ENCODE assay signal across 13 mouse cellular contexts in the genomic region with DNA sequence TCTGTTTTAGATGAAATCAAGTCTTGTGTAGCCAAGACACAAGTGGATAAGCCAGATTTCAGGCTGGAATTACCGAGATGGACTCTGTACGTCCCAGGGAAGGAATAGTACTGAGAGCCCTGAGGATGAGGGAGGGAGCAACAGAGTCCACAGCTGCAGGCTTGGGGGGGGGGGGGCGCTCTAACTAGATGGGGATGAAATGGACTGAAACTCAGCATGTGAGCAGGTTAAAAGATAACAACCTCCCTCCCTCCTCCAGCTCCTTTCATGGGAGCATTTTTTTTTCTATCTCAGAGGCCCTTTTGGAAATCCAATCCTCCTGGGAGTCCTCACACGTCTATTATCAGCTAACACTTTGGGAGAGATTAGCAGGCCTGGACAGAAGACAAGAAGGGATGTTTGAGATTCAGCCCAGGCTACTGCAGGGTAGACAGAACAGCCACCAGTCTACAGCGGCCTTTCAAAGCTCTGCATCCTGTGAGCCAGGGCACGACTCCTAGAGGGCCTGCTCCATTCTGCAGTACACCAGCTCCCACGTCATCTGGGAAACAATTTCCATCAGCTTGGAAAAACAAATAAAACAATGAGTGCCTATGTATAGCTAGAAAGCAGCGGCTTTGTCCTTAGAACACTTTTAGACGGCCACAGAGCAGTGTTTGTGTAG. TPM values are rescaled to one million over a fixed set of nuclear protein-coding genes. Genes with fewer than 3 reads are reported as not detected.
DNase-seq lines count a peak whose midpoint lies in the region; ATAC-seq and TF ChIP-seq lines count a peak whose summit lies in the region.
"Had no signal": no experiment of that assay in that cellular context is flagged by ENCODE, and none has a peak within 500 bp of the region (broad histone marks: within the 10 kb centered on the region; RNA-seq: fewer than 3 reads in every experiment).

No protein-coding gene starts in this region.

- TF ChIP-seq CTCF in hindbrain, postnatal 0 days (IDR thresholded peaks at IDR 0.05; ENCODE audit: low read depth): no peak
- TF ChIP-seq CTCF in lung, embryonic 14.5 days (IDR thresholded peaks at IDR 0.05; ENCODE audit: low read depth): no peak

- peaks cover 32% of the 10 kb centered on the region for H3K4me1 ChIP-seq in forebrain, embryonic 14.5 days (ENCODE audit: control insufficient read depth, insufficient read depth, low read length)
- peaks cover 32% of the 10 kb centered on the region for H3K4me1 ChIP-seq in forebrain, embryonic 15.5 days
- H3K4me1 ChIP-seq in hindbrain, embryonic 12.5 days: peaks cover 48% of the 10 kb centered on the region
- peaks cover 30% of the 10 kb centered on the region for H3K4me1 ChIP-seq in hindbrain, postnatal 0 days (ENCODE audit: insufficient read depth, low read length)
- peaks cover 33% of the 10 kb centered on the region for H3K4me1 ChIP-seq in lung, embryonic 14.5 days (ENCODE audit: insufficient read depth)

- no peaks in the 10 kb centered on the region for H3K9me3 ChIP-seq in forebrain, embryonic 14.5 days (replicated peaks; ENCODE audit: control insufficient read depth, low read length)
- no peaks in the 10 kb centered on the region for H3K9me3 ChIP-seq in forebrain, embryonic 15.5 days
- H3K9me3 ChIP-seq in hindbrain, embryonic 12.5 days (replicated peaks): no peaks in the 10 kb centered on the region
- H3K9me3 ChIP-seq in hindbrain, postnatal 0 days (ENCODE audit: low read length): no peaks in the 10 kb centered on the region
- H3K9me3 ChIP-seq in lung, embryonic 14.5 days (ENCODE audit: low read depth, low read length): no peaks in the 10 kb centered on the region
- H3K9me3 ChIP-seq: liver, embryonic 12.5 days had no signal

- H3K9ac ChIP-seq in forebrain, embryonic 14.5 days (ENCODE audit: low read length): no peak overlapping the region
- no peak overlapping the region for H3K9ac ChIP-seq in forebrain, embryonic 15.5 days (replicated peaks)
- H3K9ac ChIP-seq in hindbrain, embryonic 12.5 days: no peak overlapping the region
- H3K9ac ChIP-seq in hindbrain, postnatal 0 days (replicated peaks; ENCODE audit: low read length): no peak overlapping the region
- no peak overlapping the region for H3K9ac ChIP-seq in lung, embryonic 14.5 days
- H3K9ac ChIP-seq: liver, embryonic 12.5 days had no signal

- no peak overlapping the region for H3K4me3 ChIP-seq in forebrain, embryonic 14.5 days (ENCODE audit: low read depth, low read length)
- no peak overlapping the region for H3K4me3 ChIP-seq in forebrain, embryonic 15.5 days
- no peak overlapping the region for H3K4me3 ChIP-seq in hindbrain, embryonic 12.5 days
- no peak overlapping the region for H3K4me3 ChIP-seq in hindbrain, postnatal 0 days (ENCODE audit: low read length)
- H3K4me3 ChIP-seq in lung, embryonic 14.5 days (ENCODE audit: low read depth, low read length): no peak overlapping the region
- H3K4me3 ChIP-seq: liver, embryonic 12.5 days had no signal

- peak; percentile 30 for DNase-seq in forebrain, embryonic 14.5 days (ENCODE audit: low spot score)
- no peak for DNase-seq in hindbrain, postnatal 0 days (ENCODE audit: low spot score)
- peak; percentile 55 for DNase-seq in lung, embryonic 14.5 days
- DNase-seq in lung, postnatal 14 days: no peak
- DNase-seq in telencephalon, adult 2 months (ENCODE audit: low read depth, low spot score): peak; percentile 48
- DNase-seq in left cerebral cortex, adult 18-20 months (ENCODE audit: low spot score in 2 of 2): no peak
- DNase-seq: adrenal gland, postnatal 14 days; cerebellum, postnatal 36 days; kidney, postnatal 25 days; lung, postnatal 36 days had no signal

- H3K4me2 ChIP-seq in forebrain, embryonic 14.5 days (ENCODE audit: low read length): no peak overlapping the region
- H3K4me2 ChIP-seq in forebrain, embryonic 15.5 days (replicated peaks): no peak overlapping the region
- H3K4me2 ChIP-seq in hindbrain, embryonic 12.5 days (replicated peaks): no peak overlapping the region
- H3K4me2 ChIP-seq in hindbrain, postnatal 0 days (ENCODE audit: low read depth, low read length): no peak overlapping the region
- no peak overlapping the region for H3K4me2 ChIP-seq in lung, embryonic 14.5 days
- H3K4me2 ChIP-seq: liver, embryonic 12.5 days had no signal

- no peak for ATAC-seq in forebrain, embryonic 14.5 days
- ATAC-seq in forebrain, embryonic 15.5 days (replicated peaks): no peak
- no peak for ATAC-seq in hindbrain, embryonic 12.5 days (ENCODE audit: low FRiP score)
- no peak for ATAC-seq in hindbrain, postnatal 0 days
- ATAC-seq in lung, embryonic 14.5 days (ENCODE audit: insufficient read depth): no peak
- ATAC-seq: liver, embryonic 12.5 days had no signal

- no peaks in the 10 kb centered on the region for H3K36me3 ChIP-seq in forebrain, embryonic 14.5 days (ENCODE audit: control insufficient read depth, insufficient read depth, low read length)
- H3K36me3 ChIP-seq in forebrain, embryonic 15.5 days: no peaks in the 10 kb centered on the region
- H3K36me3 ChIP-seq in hindbrain, embryonic 12.5 days: no peaks in the 10 kb centered on the region
- H3K36me3 ChIP-seq in hindbrain, postnatal 0 days (ENCODE audit: insufficient read depth, low read length): no peaks in the 10 kb centered on the region
- no peaks in the 10 kb centered on the region for H3K36me3 ChIP-seq in lung, embryonic 14.5 days (ENCODE audit: insufficient read depth)
- H3K36me3 ChIP-seq: liver, embryonic 12.5 days had no signal

- H3K27me3 ChIP-seq in forebrain, embryonic 14.5 days (replicated peaks; ENCODE audit: control insufficient read depth, insufficient read depth, low read length): peaks cover 9% of the 10 kb centered on the region; the same call in 1 of the 2 replicates
- peaks cover 8% of the 10 kb centered on the region; the same call in 1 of the 2 replicates for H3K27me3 ChIP-seq in forebrain, embryonic 15.5 days
- H3K27me3 ChIP-seq in hindbrain, embryonic 12.5 days: peaks cover 4% of the 10 kb centered on the region
- H3K27me3 ChIP-seq in hindbrain, postnatal 0 days (ENCODE audit: insufficient read depth, low read length): no peaks in the 10 kb centered on the region
- peaks cover 5% of the 10 kb centered on the region; the same call in 1 of the 2 replicates for H3K27me3 ChIP-seq in lung, embryonic 14.5 days (ENCODE audit: insufficient read depth, low read length)

- no peak overlapping the region for H3K27ac ChIP-seq in forebrain, embryonic 14.5 days (ENCODE audit: low read depth, low read length)
- no peak overlapping the region for H3K27ac ChIP-seq in forebrain, embryonic 15.5 days (replicated peaks)
- H3K27ac ChIP-seq in hindbrain, embryonic 12.5 days: 0 out of 2 replicates have a peak overlapping the region, but pooled peaks have one; percentile 12
- H3K27ac ChIP-seq in hindbrain, postnatal 0 days: no peak overlapping the region
- 0 out of 2 replicates have a peak overlapping the region, but pooled peaks have one; percentile 33 for H3K27ac ChIP-seq in lung, embryonic 14.5 days (ENCODE audit: low read depth)
- H3K27ac ChIP-seq: liver, embryonic 12.5 days had no signal

- WGBS in forebrain, embryonic 14.5 days: 21% methylated on average over 9 of the region's 9 CpGs
- 26% methylated on average over 9 of the region's 9 CpGs for WGBS in forebrain, embryonic 15.5 days
- WGBS in hindbrain, embryonic 12.5 days: 29% methylated on average over 9 of the region's 9 CpGs
- 33% methylated on average over 9 of the region's 9 CpGs for WGBS in hindbrain, postnatal 0 days
- WGBS in lung, embryonic 14.5 days: 19% methylated on average over 9 of the region's 9 CpGs

RNA-seq across cellular contexts. Expression of a gene that starts 50.8 kb away (rescaled TPM):
- polyA plus RNA-seq in forebrain, embryonic 14.5 days (2014; fragmentation: Nextera tagmentation; extraction: Ambion mirVana): 3.9 and 4.0 TPM in 2 replicates
- polyA plus RNA-seq in forebrain, embryonic 15.5 days (2015; fragmentation: Nextera tagmentation; extraction: Ambion mirVana): 7.1 and 7.5 TPM in 2 replicates
- 9.8 and 10.4 TPM in 2 replicates for polyA plus RNA-seq in hindbrain, embryonic 12.5 days (2016; fragmentation: Nextera tagmentation; extraction: Ambion mirVana)
- total RNA-seq in hindbrain, postnatal 0 days (2014; rRNA removed): 42.4 and 53.2 TPM in 2 replicates
- polyA plus RNA-seq in hindbrain, postnatal 0 days (2015; fragmentation: Nextera tagmentation; extraction: Ambion mirVana): 6.3 and 7.3 TPM in 2 replicates
- 5.7 TPM in 2 replicates for polyA plus RNA-seq in lung, embryonic 14.5 days (2014; fragmentation: Nextera tagmentation; extraction: Ambion mirVana)
- 10 to 100 TPM; 64.4 to 93.4 TPM for total RNA-seq in left cerebral cortex, adult 18-20 months (2021)

Comparison
In these comparisons a context has a peak if more than half of its experiments do, and no peak if none do; other contexts are left out.
1. DNase-seq: peak in forebrain, embryonic 14.5 days (single experiment), lung, embryonic 14.5 days (single experiment) and telencephalon, adult 2 months (single experiment); none in hindbrain, postnatal 0 days (single experiment), lung, postnatal 14 days (single experiment) and left cerebral cortex, adult 18-20 months (0 of 2).
2. H3K27ac ChIP-seq: peak in hindbrain, embryonic 12.5 days (single experiment) and lung, embryonic 14.5 days (single experiment); none in forebrain, embryonic 14.5 days (single experiment), forebrain, embryonic 15.5 days (single experiment) and hindbrain, postnatal 0 days (single experiment).